Mouse (Mus musculus) limb, embryonic 14.5 days (tissue): Measurements from ENCODE around the gene Klkb1. TPM values are rescaled to one million over a fixed set of nuclear protein-coding genes. Genes with fewer than 3 reads are reported as not detected.

Experiments
- ATAC-seq: fragments of 200-750 bp; cut with Nextera tagmentation; 2 replicates; pipeline ENCODE4 v1.8.0; 2017; ENCODE audit warnings: low read depth, moderate number of reproducible peaks, moderate TSS enrichment; ENCODE audit not compliant: low FRiP score
- DNase-seq: peaks from one replicate; pipeline ENCODE4 v3.0.0-alpha.2; 2015; ENCODE audit warnings: low spot score
- H3K27ac ChIP-seq: fragments of 300-500 bp; sonication (generic); replicated peaks from 2 replicates; pipeline ENCODE4 v1.5.1; 2014; ENCODE audit warnings: low read depth, mild to moderate bottlenecking, low read length, moderate library complexity, mixed read lengths
- H3K27me3 ChIP-seq: fragments of 300-500 bp; sonication (generic); 2 replicates; pipeline ENCODE4 v1.6.1; 2014; ENCODE audit warnings: low read length, mixed read lengths; ENCODE audit not compliant: control insufficient read depth, insufficient read depth
- H3K36me3 ChIP-seq: fragments of 300-500 bp; sonication (generic); 2 replicates; pipeline ENCODE4 v1.6.1; 2014; ENCODE audit warnings: mild to moderate bottlenecking, low read length, moderate library complexity, mixed read lengths; ENCODE audit not compliant: control insufficient read depth, insufficient read depth
- H3K4me1 ChIP-seq: fragments of 300-500 bp; sonication (generic); 2 replicates; pipeline ENCODE4 v1.6.1; 2014; ENCODE audit warnings: antibody characterized with exemption, low read length, mixed read lengths; ENCODE audit not compliant: control insufficient read depth, insufficient read depth
- H3K4me2 ChIP-seq: fragments of 300-500 bp; sonication (generic); replicated peaks from 2 replicates; pipeline ENCODE4 v1.6.1; 2014; ENCODE audit warnings: low read depth, mild to moderate bottlenecking, low read length, moderate library complexity; ENCODE audit not compliant: severe bottlenecking
- H3K4me3 ChIP-seq: fragments of 300-500 bp; sonication (generic); replicated peaks from 2 replicates; pipeline ENCODE4 v1.5.1; 2014; ENCODE audit warnings: low read length
- H3K9ac ChIP-seq: fragments of 300-500 bp; sonication (generic); 2 replicates; pipeline ENCODE4 v1.6.1; 2014; ENCODE audit warnings: mild to moderate bottlenecking, low read depth, low read length, moderate library complexity; ENCODE audit not compliant: severe bottlenecking
- H3K9me3 ChIP-seq: fragments of 300-500 bp; sonication (generic); 2 replicates; pipeline ENCODE4 v1.6.1; 2016; ENCODE audit warnings: low read length; ENCODE audit not compliant: control insufficient read depth
- POLR2A ChIP-seq: fragments of 200-500 bp; IDR thresholded peaks from 2 replicates; pipeline ENCODE4 v1.8.0; 2012; ENCODE audit warnings: inconsistent platforms, mild to moderate bottlenecking, moderate library complexity, borderline replicate concordance; ENCODE audit not compliant: insufficient read depth, insufficient read length; ENCODE audit errors: extremely low read depth
- WGBS: fragments of 180-500 bp; shearing (Covaris S2); extraction: QIAGEN DNeasy Blood & Tissue Kit; methylation state at CpG from one replicate; pipeline ENCODE4 v1.1.7; 2014; 5-methylcytosine and 5-hydroxymethylcytosine counted together
- polyA plus RNA-seq, 2 experiments: library from polyadenylated mRNA; depleted of rRNA in 1 of 2; stranded (reverse) in 1 of 2; unstranded in 1 of 2; fragments of >200 nt; fragmentation: Nextera tagmentation in 1 of 2; extraction: Ambion mirVana in 1 of 2; gene quantifications; 2 replicates each; pipeline versions ENCODE4 v1.2.1 to v1.2.3; 2012 to 2014

Gene Klkb1
- polyA plus RNA-seq, 2 experiments, result 0.01 TPM; not detected in 1

- no peak overlapping the region for H3K4me3 ChIP-seq
- H3K9ac ChIP-seq, result no peak overlapping the region
- no peak overlapping the region for H3K27ac ChIP-seq
- H3K4me2 ChIP-seq, result no peak overlapping the region
- no peak for TF ChIP-seq POLR2A
- peaks cover 7% of the 10 kb centered on the region for H3K9me3 ChIP-seq
- no peak for DNase-seq
- no peaks in the 10 kb centered on the region for H3K36me3 ChIP-seq
- H3K4me1 ChIP-seq, result no peaks in the 10 kb centered on the region
- ATAC-seq, result no peak
- no peaks in the 10 kb centered on the region for H3K27me3 ChIP-seq
Measured at GRCm38 (mm10) chr8:45268485-45268884, 26.2 kb downstream of the Klkb1 start.

- Histone ChIP-seq H3K27ac (no peak overlapping the region), H3K9ac (no peak overlapping the region), H3K4me3 (no peak overlapping the region), H3K4me2 (no peak overlapping the region), H3K36me3 (no peaks in the 10 kb centered on the region), H3K9me3 (peaks cover 7% of the 10 kb centered on the region), H3K4me1 (no peaks in the 10 kb centered on the region), H3K27me3 (no peaks in the 10 kb centered on the region)
- DNase-seq (peak; percentile 20), ATAC-seq (no peak)
- WGBS, result 62% methylated on average over 4 of the region's 4 CpGs
- TF ChIP-seq POLR2A, result no peak
Measured at GRCm38 (mm10) chr8:45267611-45268391, 26.9 kb downstream of the Klkb1 start.

- ATAC-seq, result no peak
- H3K9ac ChIP-seq, result no peak overlapping the region
- H3K4me3 ChIP-seq, result no peak overlapping the region
- 52% methylated on average over 8 of the region's 8 CpGs for WGBS
- no peak overlapping the region for H3K27ac ChIP-seq
- no peaks in the 10 kb centered on the region for H3K27me3 ChIP-seq
- no peaks in the 10 kb centered on the region for H3K36me3 ChIP-seq
- H3K4me1 ChIP-seq, result no peaks in the 10 kb centered on the region
- TF ChIP-seq POLR2A, result no peak
- peaks cover 7% of the 10 kb centered on the region for H3K9me3 ChIP-seq
- H3K4me2 ChIP-seq, result no peak overlapping the region
- DNase-seq, result peak; percentile 12
Measured at GRCm38 (mm10) chr8:45266993-45267392, 27.7 kb downstream of the Klkb1 start.

GRCm38 (mm10) chr8:45264918-45265317, 29.7 kb downstream of the Klkb1 start:
- H3K36me3 ChIP-seq, result no peaks in the 10 kb centered on the region
- no peak for ATAC-seq
- peaks cover 7% of the 10 kb centered on the region for H3K9me3 ChIP-seq
- no peak for DNase-seq
- H3K27ac ChIP-seq, result no peak overlapping the region
- H3K4me3 ChIP-seq, result no peak overlapping the region
- no peaks in the 10 kb centered on the region for H3K27me3 ChIP-seq
- WGBS, result 80% methylated on average over 4 of the region's 4 CpGs
- TF ChIP-seq POLR2A, result no peak
- H3K4me2 ChIP-seq, result no peak overlapping the region
- H3K4me1 ChIP-seq, result no peaks in the 10 kb centered on the region
- H3K9ac ChIP-seq, result no peak overlapping the region

- Histone ChIP-seq H3K4me3 (no peak overlapping the region), H3K27me3 (no peaks in the 10 kb centered on the region), H3K4me2 (no peak overlapping the region), H3K9ac (no peak overlapping the region), H3K36me3 (no peaks in the 10 kb centered on the region), H3K27ac (no peak overlapping the region), H3K9me3 (peaks cover 7% of the 10 kb centered on the region), H3K4me1 (no peaks in the 10 kb centered on the region)
- DNase-seq (no peak), ATAC-seq (no peak)
- no peak for TF ChIP-seq POLR2A
- WGBS, result 78% methylated on average over 3 of the region's 3 CpGs
Measured at GRCm38 (mm10) chr8:45262851-45263250, 31.8 kb downstream of the Klkb1 start.
